Mouse (Mus musculus) kidney, adult 8-10 months (tissue): ENCODE data around the gene Gm21954.

ENCODE experiments used
- DNase-seq, 2 experiments: peaks; one replicate each; pipeline ENCODE4 v3.0.0; 2022

Gm21954 gene

DNA sequence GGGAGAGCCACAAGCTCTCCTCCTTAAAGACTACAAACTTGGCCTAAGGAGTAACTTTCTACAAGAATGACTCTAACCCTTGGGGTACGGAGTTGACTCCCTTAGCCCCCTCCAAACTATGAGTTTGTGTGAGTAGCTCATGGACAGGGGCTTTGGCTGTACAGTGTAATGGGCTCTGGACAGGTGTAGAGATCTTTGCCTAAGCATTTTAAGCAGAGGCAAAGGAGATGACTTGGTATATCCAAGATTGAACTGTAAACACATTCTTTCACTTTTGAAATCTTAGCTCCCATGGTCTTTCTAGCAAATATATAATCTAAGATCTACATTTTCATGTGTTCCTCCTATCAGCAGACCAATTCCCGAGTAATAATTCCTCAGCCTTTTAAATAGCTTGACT lies at the start of gene Gm21954:
Gene Gm21954 (minus strand): TSS at position 101 of the 400 bp plus-strand sequence.
- no peak for DNase-seq

DNA sequence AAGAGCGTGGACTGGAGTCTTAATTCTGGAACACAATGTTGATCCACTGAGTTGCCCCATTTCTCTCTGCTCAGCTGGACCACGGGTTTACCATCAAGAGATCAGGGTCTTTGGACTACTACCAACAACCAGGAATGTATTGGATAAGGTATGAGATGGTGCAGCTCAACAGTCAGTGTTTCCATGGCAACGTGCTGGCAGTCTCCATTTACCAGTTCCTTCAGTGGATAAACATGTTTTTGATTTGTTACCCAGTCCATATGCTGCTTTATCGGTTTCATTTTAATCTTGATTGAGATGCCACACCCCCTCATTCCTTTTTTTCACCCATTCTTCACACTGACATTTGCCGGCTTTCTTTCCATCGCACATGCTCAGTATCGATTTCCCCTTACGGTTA lies 49.8 kb upstream of the Gm21954 start:
- DNase-seq: no peak

DNA sequence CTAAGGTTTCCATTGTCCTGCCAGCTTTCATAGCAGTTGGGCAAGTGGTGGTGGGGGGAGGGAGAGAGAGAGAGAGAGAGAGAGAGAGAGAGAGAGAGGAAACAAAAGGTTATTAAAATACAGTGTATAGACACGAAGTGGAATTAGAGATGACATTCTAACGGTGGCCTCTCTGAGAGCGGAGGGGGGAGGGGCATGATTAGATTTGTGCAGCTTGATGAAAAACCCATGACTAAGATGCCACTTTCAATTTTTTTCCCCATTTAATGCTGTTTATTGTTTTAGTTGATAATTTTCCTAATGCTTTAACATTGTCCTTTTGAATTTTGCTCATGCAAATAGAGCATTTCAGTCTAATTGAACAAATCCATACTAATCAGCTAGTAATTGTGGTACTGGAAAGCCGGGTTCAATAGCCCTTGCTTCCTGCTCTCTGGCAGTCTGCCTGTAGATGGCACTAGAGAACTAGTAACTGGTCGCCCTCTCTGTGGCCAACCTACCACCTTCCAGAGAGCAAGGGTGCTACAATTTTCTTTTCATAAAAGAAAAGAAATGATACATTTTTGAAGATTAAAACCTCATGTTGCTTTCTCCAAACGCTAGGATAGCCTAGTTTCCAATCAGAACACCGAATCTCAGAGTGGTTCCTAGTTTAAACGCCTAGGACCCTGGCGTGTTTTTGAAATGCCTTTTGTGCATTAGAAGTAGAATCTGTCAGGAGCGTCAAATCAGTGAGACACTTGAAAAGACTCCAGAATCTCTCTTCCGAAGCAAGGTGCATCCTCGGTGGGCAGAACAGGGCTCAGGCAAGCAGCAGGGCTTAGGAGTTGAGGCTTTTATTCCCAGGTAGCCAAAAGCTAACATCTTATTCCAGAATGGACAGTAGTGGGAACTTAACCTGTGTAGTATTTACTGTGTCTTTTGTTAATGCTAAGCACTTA lies 48.5 kb upstream of the Gm21954 start:
- peak; percentile 46 to 72 for DNase-seq

DNA sequence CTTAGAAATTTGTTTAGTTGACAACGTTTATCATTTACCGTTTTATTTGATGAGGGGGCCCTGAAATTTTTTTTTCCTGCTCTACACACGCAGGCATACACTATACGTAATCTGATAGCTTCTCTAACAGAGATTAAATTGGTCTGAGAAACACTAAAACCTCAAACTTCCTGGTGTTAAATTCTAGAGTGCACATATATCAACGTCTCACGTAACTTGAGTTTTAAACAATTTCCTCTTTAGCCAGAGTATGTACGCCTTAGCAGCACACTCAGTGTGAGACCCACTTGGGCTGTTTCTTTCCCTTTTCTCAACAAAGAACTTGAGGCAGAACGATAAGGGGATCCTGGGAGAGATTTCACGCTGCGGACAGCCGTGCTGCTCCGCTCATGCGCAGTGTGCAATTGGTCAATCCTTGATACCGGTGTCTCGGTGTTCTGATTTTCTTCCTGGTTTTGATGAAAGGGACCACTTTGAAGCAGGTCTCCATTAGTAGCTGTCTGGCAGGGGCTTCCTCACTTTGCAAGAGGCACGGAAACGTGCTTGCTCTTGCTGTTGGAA lies 45.5 kb upstream of the Gm21954 start:
- DNase-seq: no peak

DNA sequence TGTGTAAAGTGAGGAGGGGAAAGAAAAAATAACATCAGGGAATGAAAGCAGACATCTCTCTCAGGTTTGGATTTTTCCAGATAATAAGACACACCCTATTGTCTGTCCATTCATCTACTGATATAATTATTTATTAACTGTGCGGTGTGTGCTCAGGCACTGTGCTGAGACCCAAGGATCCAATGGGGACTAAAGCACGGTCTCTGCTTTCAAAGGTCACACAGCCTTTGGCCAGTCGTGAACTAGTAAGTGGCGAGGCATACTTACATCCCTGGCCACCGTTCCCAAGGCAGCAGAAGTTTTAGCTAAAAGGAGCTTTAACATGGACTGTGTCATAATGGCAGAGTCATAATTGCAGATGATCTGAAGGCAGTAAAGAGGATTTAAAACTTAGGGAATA lies 44.0 kb upstream of the Gm21954 start:
- DNase-seq: no peak

DNA sequence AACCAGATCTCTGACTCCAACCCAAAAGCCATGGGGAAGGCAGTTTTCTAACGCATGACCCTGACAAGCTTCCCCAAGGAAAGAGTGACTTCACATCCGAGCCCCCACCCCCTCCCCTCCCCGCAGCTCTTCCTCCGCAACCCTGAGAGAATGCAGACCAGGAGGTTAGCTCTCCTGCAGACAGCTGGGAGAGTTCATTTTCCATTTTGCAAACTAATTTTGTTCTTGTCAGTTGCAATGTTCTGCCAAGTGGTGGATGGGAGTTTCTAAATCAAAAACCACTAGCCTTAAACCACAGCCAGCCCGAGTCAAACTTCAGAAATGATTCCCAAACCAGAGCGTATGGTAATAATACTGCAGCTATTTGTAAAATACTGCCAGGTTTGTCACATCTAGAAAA lies 39.6 kb upstream of the Gm21954 start:
- no peak for DNase-seq

DNA sequence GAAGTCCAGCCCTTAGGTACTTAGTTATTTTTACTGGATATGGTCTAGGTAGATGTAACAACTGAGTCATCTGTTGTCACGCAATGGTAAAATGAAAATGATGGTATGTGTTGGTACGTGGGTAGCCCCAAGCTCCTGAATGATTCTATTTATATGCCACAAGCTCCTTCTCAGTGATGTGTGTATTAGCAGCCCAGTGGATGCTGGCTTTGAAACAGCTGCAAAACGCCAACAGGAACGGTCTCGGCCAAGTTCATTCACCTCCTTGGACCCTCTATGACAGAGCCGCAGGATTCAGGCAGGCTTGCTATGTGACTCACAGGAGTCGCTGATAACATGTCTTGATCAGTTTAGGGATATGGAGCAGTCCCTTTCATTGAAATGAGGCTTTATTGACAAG lies 38.2 kb upstream of the Gm21954 start:
- DNase-seq: no peak

DNA sequence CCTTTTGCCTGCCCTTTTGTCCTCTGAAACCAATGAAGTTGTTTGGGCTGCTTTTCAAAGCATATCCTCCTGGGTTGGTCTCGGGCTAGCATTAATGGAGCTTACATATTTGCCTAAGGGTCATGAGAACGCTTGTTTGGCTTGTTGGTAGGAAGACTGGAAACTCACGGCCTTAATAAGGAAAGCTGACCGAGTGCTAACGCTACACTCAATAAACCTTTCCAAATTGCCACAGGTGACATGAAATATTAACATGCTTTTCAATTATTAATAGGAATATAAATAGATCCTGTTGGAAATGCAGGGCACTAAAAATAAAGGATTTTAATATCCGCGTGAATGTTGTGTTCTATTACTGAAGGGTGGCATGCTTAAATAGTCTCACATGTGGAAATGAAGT lies 27.3 kb upstream of the Gm21954 start:
- peak in 1 of 2 experiments; percentile 10 for DNase-seq

DNA sequence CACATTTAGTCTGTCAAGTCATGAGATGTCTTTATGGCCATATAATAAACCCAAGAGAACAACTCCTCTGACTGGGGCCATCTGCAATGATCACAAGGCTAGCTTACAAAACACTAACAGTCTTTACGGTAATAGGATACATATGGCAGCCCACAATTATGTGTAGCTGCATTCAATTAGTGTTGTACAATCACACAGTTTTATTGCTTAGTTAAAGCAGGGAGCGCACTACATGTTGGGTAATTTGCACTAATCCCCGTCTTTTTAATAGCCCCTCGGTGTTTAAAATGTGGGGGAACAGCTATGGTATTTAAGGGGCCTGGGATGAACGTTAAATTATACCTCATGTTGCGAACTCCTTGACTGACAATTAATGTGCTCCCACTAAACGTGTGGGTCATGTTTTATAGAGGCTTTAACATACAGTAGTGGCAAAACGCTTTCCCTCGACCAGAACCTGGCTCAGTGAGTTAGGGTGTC lies 24.5 kb upstream of the Gm21954 start:
- DNase-seq: no peak

DNA sequence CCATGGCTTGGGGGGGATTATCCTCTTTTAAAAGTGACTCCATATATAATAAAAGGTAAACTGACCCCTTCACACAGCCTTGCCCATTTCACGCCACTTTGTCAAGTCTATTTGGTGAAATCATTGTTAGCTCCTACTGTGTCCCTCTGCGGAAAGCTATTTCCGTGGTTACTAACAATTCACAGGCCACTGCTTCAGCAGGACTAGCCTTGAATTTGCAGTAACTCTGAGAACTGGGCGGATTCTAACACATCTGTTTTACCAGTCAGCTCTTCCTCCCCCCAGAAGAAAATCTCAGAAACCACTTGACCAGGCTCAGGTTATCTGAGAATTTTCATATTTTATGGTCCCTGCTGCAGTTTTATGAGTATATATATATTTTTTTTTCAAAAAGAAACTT lies 23.9 kb upstream of the Gm21954 start:
- no peak for DNase-seq

DNA sequence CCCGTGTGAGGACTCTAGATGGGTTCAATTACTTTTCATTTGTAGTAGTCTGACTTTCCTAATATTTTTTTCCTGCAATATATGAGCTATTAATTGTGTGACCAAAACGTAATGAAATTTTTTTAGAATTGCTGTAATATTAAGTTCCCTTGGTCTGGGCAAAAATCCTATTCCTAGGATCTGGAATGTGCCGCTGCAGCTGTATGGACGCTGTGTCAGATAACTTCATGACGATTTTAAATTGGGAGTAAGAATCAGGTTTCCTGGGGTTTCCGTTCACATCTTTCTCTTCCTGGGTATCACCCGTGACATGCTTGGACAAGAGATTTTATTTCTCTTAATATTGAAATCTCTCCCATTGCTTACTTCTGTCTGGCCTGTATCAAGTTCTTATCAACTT lies 23.2 kb upstream of the Gm21954 start:
- DNase-seq: no peak

DNA sequence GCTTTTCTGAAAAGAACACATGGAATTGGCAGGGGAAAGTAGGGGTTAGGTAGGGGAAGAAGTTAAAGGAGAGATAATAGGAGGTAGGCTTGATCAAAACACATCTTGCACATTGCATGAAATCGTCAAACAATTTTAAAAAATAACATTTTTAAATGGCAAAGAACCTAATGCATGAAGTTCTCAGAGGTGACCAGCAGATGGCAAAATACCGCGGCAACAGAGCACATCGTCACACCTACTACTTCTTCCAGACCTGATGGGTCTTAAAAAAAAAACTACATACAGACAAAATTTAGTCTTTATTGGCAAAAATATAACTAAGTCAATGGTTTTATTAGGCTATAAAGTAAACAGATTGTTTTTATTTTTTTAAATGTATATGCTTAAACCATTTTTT lies 22.3 kb upstream of the Gm21954 start:
- DNase-seq: no peak

DNA sequence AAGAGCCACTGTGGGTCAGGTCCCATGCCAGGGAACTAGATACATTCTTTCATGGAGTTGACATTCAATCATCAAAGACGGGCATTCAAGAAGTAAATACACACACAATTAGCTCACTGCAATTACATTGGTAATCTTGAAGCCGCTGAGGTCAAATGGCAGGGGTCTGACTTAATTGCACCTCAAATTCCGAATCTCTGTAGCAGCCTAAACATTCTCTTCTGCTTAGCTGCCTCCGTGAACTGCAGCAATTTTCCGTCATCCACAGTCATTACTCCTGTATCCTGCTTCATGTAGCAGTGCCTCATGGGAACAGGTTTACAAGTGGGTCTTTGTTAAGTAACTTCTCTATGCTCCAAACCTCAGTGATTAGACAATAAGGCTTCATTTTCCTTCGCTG lies 20.0 kb upstream of the Gm21954 start:
- DNase-seq: no peak

DNA sequence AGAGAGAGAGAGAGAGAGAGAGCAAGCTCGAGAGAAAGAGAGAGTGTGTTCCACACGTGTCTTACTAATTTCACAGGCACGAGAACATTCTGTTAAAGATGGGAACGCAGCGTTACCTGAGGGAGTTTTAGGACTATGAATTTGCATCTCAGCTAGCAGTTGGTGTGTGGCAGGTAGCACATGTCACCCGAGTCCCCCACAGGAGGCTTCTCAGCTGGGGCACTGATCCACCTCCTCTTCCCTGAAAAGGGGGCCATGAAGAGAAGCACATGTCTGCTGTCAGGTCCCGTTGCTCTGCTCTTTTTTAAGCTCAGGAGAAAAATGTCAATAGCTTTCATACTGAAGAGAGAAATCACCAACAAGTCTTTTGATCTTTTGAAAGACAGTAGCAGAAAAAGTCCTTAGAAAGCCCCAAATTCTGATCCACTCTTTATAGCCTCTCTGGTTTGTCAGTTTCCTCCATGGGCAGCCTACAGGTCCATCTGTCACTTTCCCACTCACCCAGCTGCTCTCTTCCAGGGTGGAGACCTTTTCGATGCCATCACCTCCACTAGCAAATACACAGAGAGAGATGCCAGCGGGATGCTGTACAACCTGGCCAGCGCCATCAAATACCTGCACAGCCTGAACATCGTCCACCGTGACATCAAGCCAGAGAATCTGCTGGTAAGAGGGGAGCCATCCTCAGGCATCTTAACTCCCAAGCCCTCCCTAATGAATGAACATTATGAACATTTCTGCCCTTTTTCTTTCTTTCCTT lies 17.4 kb upstream of the Gm21954 start:
- no peak for DNase-seq

DNA sequence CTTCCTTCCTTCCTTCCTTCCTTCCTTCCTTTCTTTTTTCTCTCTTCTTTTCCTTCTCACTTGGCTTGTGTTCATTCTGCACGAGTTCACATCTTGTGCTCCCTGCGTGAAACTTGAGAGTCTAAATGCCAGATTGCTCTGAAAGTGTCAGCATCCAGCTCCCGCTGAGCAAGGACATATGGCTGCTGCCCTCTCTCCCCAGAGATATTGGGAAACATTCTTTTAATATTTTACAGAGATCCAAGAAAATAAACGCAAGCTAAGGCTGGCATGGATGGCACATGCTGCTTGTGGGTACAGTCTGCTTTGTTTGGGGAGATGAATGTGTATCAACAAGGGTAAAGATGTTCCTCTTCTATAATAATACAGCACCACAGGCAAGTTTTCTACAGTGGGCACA lies 11.3 kb upstream of the Gm21954 start:
- DNase-seq: no peak

DNA sequence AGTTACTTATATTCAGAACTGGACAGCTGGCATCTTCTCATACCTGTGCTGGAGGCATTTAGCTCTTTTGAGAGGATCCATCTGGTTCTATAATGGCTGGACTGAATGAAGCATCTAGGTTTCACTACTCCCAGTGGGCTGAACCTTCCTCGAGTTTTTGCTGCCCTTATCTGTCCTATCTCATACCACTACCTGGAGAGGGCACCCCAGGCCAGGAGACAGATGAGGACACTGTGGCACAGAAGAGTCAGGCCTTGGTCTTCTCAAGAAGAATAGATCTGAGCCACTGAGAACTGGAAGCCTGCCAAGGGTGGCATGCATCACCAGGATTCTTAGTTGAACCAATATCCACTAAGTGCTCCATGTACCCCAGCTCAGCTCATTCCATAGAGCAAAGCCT lies 9.1 kb upstream of the Gm21954 start:
- DNase-seq: no peak

DNA sequence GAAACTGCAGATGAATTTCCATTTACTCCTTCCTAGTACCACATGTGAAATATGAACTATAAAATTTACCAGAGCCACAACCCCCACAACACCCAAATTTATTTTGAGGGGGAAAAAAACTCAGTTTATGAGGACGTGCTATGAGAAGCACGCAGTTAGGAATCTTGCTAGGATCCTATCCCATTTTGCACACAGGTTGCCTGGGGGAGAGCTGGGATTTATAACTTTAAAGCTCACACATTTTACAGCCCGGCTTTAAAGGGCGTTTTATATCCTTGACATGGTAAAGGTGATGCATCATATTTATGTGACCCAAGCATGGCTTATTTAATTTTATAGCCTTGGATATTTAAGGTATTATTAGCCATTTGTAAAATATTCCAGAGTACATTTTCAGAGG lies 7.3 kb upstream of the Gm21954 start:
- no peak for DNase-seq

DNA sequence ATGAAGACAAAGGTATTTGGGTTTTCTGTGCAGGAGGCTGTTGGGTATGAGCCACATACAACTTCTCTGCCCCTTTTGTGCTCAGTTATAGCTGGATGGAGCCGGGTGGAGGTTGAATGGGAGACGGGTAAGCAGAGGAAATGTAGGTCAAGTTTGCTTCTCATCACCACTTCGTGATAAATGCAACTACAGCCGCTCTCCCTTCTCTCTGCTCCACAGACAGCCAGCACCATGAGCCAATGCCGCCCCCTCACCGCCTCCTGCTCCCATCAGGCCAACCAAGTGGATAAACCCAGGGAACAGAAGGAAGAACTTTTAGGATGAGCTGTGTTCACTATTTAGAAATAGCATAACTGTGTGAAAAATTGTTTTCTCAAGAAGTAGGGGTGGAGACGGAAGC lies 4.7 kb upstream of the Gm21954 start:
- no peak for DNase-seq

DNA sequence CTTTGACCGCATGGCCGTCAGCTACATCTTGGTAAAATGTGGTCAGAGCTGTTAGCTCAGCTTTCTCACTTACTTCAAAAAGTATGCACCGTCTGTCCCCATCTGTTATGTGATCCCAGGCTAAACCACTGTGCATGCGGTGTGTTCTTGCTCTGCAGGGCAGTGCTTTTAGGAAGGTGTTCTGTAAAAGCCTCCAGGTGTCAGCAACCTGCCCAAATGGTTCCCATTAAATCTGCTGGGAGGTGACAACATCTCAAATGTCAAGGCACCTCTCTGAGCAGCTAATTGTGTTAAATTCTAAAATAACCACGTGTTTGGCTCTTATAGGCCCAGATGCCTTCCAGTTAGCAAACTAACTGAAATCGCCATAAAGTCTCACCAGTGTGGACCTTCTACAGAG lies 1.1 kb upstream of the Gm21954 start:
- no peak for DNase-seq

DNA sequence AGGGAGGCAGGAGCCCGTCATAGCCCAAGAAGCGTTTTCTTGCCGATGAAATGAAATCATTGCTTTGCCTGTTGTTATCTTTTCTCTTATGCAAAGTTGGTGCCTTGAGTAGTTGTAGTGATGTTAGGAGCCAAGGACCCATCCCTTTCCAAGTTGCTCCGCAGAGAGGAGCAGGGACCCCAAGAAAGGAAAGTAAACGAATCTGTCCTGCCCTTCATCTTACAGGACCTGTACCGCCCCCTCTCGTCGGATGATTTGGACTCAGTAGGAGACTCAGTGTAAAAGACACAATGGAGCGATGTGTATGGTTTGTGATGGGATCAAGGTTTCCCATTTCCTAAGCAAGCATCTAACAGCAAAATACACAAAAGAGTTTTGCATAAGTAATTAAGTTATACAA lies 5.7 kb downstream of the Gm21954 start:
- DNase-seq: no peak

DNA sequence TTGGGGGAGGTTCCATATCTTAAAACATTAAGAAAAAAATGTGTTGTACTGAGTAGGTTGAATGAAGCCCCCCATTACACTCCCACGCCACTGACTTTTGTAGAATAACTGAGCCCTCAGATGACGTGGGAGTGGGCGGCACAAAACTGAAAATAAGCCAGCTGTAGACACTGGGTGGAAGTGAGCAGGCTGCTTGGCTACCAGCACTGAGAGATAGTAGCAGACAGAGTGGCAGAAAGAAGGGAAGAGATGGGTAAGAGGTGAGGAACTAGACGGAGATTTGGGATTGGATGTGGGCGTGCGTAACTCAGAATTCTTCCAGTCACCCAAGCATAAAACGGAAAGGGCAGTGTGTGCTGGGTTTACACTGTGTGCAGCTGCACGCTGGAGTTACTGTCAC lies 6.2 kb downstream of the Gm21954 start:
- DNase-seq: no peak

DNA sequence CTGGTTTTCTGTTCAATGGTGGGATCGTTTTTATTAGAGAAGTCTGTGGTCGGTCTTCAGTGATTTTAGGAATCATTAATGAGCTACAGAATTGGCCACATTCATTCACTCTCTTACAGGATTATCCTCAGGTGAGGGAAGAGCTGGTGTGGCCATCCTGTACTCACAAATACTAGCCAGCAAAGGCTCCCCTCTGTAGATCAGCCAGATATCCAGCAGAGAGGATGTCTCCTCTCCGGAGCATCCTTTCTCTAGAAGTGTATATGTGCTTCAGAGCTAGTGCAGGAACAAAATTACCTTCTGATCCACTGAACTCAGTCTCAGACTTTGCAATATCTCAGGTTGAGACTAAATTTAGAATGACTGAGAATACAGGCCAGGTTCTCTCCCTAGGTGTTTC lies 7.8 kb downstream of the Gm21954 start:
- no peak for DNase-seq

DNA sequence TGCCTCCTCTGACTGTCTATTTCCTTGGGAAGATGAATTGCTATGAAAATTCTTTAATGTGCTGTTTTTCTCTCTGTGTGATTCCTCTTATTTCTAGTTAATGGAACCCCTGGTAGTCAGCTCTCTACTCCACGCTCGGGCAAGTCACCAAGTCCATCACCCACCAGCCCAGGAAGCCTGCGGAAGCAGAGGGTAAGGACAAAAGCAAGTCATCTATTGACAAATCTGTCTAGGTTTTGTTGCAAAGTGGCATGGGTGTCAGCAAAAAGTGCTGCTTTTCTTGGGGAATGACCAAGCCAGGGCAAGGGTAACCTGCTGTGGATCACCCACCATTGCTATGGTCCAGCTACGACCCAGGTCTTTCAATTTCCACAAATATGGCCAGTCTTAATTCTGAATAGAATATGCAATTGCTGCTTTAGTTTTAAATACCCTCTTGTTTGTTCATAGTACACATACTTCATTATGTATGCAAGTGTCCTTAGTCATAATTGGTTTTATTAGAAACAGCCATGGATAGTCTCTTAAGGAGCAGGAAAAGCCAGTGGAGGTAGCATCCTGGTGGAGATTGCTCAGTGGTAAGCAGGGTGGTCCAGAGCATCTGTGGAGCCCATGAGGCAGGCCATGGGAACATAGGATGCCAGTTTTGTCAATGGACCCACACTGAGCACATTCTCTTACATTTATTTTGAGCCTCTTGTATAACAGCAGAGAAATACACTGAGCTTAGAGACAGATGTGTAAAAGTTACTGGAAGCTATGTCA lies 8.9 kb downstream of the Gm21954 start:
- no peak for DNase-seq
